Mouse (Mus musculus): ENCODE measurements at regions not wholly inside any gene's neighbourhood (a gene's known extent, or its start where the extent isn't known, plus 50 kb on each side); places are given as distances from the start of the nearest gene placed in this dataset.

DNA sequence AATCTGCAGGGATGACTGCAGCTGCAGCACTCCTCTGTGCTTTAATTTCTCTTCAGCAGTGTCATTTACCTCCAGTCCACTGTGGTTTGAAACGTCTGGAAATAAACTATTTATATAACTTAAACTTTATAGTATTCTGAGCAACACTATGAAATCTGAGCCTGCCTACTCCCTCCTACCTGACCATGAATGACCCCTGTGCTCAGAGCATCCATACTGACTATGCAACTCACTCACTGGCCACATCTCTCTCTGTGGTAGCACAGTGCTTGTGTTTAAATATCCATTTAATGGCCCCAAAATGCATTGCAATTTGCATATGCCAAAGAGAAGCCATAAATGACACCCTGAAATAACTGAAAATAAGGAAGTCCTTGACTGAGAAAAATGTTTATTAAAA lies 154.5 kb upstream of the Clec14a start:
- peaks cover 0 to 9% of the 10 kb centered on the region in 2 experiments; a peak in 1 of 4 replicates for H3K4me1 ChIP-seq (ENCODE audit: control insufficient read depth in 1 of 2, insufficient read depth in 2 of 2)
- TF ChIP-seq POLR2AphosphoS2 (IDR thresholded peaks at IDR 0.05; ENCODE audit: low read depth, low read length) (no peak), MYC (IDR thresholded peaks at IDR 0.05; ENCODE audit: low read depth, low read length) (no peak), ZMIZ1 (IDR thresholded peaks at IDR 0.05; ENCODE audit: low read depth, low read length) (no peak), POLR2A (IDR thresholded peaks at IDR 0.05; ENCODE audit: low read depth, low read length) (no peak), ZC3H11A (IDR thresholded peaks at IDR 0.05; ENCODE audit: low read depth, low read length) (no peak), ZNF384 (IDR thresholded peaks at IDR 0.05; ENCODE audit: low read depth, low read length) (no peak)
- dilution Hi-C loops (cut with MboI; ENCODE audit: extremely low pct_ligation_motif_present, extremely low pct_unique_long_range_greater_than_20kb, low sequenced_read_pairs) = no loop called here
- no peaks in the 10 kb centered on the region for H3K27me3 ChIP-seq (replicated peaks)
- no peaks in the 10 kb centered on the region for H3K79me2 ChIP-seq (replicated peaks; ENCODE audit: control insufficient read depth, extremely low read depth, insufficient read depth, poor library complexity, severe bottlenecking)
- H3K36me3 ChIP-seq (replicated peaks in 1 of 2; ENCODE audit: control insufficient read depth in 1 of 2, insufficient read depth in 1 of 2, low read length in 1 of 2) = no peaks in the 10 kb centered on the region
- no peak overlapping the region for H3K27ac ChIP-seq (ENCODE audit: insufficient read depth, low read depth)
- no peak overlapping the region for H3K9ac ChIP-seq (ENCODE audit: insufficient read depth, low read depth)
- no peak overlapping the region for H3K4me2 ChIP-seq (ENCODE audit: insufficient read depth, low read depth, poor library complexity, severe bottlenecking)
- DNase-seq (ENCODE audit: extremely low read depth) = no peak
- H3K9me3 ChIP-seq (replicated peaks; ENCODE audit: low read length) = no peaks in the 10 kb centered on the region
- H3K4me3 ChIP-seq (replicated peaks in 1 of 3; ENCODE audit: low read depth in 2 of 3, low read length in 2 of 3, poor library complexity in 1 of 3) = no peak overlapping the region
- in situ Hi-C loops (cut with MboI; ENCODE audit: low pct_ligation_motif_present, low pct_unique_long_range_greater_than_20kb, low sequenced_read_pairs) = no loop called here

DNA sequence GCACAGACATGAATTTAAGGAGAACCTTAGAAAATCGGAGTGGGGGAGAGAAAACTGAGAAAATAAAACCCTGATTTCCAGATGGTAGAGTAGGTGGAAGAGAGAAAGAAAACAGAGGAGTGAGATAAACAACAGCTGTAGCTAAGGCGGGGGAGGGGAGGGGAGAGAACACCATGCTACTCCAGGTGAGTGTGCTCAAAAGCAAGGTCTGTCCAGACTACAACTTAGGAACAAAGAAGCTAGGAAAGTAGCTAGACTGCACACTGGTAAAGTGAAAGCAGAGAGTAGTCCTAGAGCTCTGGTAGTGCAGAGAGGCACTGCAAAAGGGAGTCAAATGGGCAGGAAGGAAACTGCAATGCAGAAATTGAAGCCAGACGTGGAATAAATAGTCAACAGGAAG lies 132.8 kb upstream of the Clec14a start:
- Histone ChIP-seq H3K27me3 (replicated peaks) (no peaks in the 10 kb centered on the region), H3K36me3 (replicated peaks in 1 of 2; ENCODE audit: control insufficient read depth in 1 of 2, insufficient read depth in 1 of 2, low read length in 1 of 2) (no peaks in the 10 kb centered on the region), H3K9ac (ENCODE audit: insufficient read depth, low read depth) (no peak overlapping the region), H3K4me2 (ENCODE audit: insufficient read depth, low read depth, poor library complexity, severe bottlenecking) (no peak overlapping the region), H3K9me3 (replicated peaks; ENCODE audit: low read length) (no peaks in the 10 kb centered on the region), H3K4me1 (ENCODE audit: control insufficient read depth in 1 of 2, insufficient read depth in 2 of 2) (no peaks in the 10 kb centered on the region), H3K27ac (ENCODE audit: insufficient read depth, low read depth) (no peak overlapping the region), H3K4me3 (replicated peaks in 1 of 3; ENCODE audit: low read depth in 2 of 3, low read length in 2 of 3, poor library complexity in 1 of 3) (no peak overlapping the region), H3K79me2 (replicated peaks; ENCODE audit: control insufficient read depth, extremely low read depth, insufficient read depth, poor library complexity, severe bottlenecking) (no peaks in the 10 kb centered on the region)
- dilution Hi-C loops (cut with MboI; ENCODE audit: extremely low pct_ligation_motif_present, extremely low pct_unique_long_range_greater_than_20kb, low sequenced_read_pairs) = no loop called here
- DNase-seq (ENCODE audit: extremely low read depth) = no peak
- in situ Hi-C loops (cut with MboI; ENCODE audit: low pct_ligation_motif_present, low pct_unique_long_range_greater_than_20kb, low sequenced_read_pairs) = no loop called here
- TF ChIP-seq MEF2A (IDR thresholded peaks at IDR 0.05; ENCODE audit: borderline replicate concordance, low read depth, low read length) (no peak), TBP (conservative IDR thresholded peaks at IDR 0.05; ENCODE audit: low read depth, low read length) (no peak), POLR2A (IDR thresholded peaks at IDR 0.05; ENCODE audit: low read depth, low read length) (no peak), USF2 (conservative IDR thresholded peaks at IDR 0.05; ENCODE audit: low read depth, low read length) (no peak), ZKSCAN1 (IDR thresholded peaks at IDR 0.05; ENCODE audit: borderline replicate concordance, low read depth, low read length) (no peak), ZMIZ1 (IDR thresholded peaks at IDR 0.05; ENCODE audit: low read depth, low read length) (no peak), POLR2AphosphoS2 (IDR thresholded peaks at IDR 0.05; ENCODE audit: low read depth, low read length) (no peak), USF1 (IDR thresholded peaks at IDR 0.05; ENCODE audit: low read depth, low read length) (no peak), ETS1 (conservative IDR thresholded peaks at IDR 0.05; ENCODE audit: low read depth, low read length) (no peak), SMC3 (IDR thresholded peaks at IDR 0.05; ENCODE audit: low read depth, low read length) (no peak), GABPA (IDR thresholded peaks at IDR 0.05; ENCODE audit: insufficient replicate concordance, low read depth, low read length) (no peak), IRF4 (IDR thresholded peaks at IDR 0.05; ENCODE audit: low read depth, low read length) (no peak)
